Mouse (Mus musculus): ENCODE measurements around the gene Slc16a1.
"Not testable (repeated sequence)": the region's sequence is repeated elsewhere in the genome, so short reads cannot be mapped to it uniquely, and the experiment has no call there.

- TF ChIP-seq GATA1, TAL1 (IDR thresholded peaks at IDR 0.05; ENCODE audit: low read length): not testable (repeated sequence)
These were observed 31.9 kb downstream of the Slc16a1 start for GRCm38 (mm10) chr3:104670183-104671020.
